Mouse (Mus musculus): ENCODE measurements around the gene Mmp13. TPM values are rescaled to one million over a fixed set of nuclear protein-coding genes. Genes with fewer than 3 reads are reported as not detected.
A peak's percentile ranks its signal among the peaks of the same experiment; 100 is the strongest.
"Not testable (repeated sequence)": the region's sequence is repeated elsewhere in the genome, so short reads cannot be mapped to it uniquely, and the experiment has no call there.

Mmp13 gene
- polyA plus RNA-seq (2014; fragmentation: Nextera tagmentation; extraction: Ambion mirVana) = not detected in 2 replicates

DNA sequence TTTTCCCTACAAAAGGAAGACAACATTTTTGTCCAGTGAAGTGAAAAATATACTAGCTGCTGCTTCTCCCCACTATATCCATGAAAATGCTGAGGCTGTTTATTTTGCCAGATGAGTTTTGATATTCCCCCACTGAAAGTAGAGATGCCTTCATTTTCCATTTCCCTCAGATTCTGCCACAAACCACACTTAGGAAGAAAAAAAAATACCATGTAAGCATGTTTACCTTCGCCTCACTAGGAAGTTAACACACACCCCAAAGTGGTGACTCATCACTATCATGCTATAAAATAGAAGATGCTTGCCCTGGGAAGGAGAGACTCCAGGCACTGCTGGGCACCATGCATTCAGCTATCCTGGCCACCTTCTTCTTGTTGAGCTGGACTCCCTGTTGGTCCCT lies at the start of gene Mmp13:
TSS of gene Mmp13 (plus strand) at position 301 of the 400 bp plus-strand sequence.
- WGBS = 94% methylated on average over 1 of the region's 1 CpGs
- Histone ChIP-seq H3K4me2 (replicated peaks) (no peak within 1 kb of the TSS), H3K4me1 (replicated peaks; ENCODE audit: control insufficient read depth, insufficient read depth, low read length) (no peaks in the 10 kb centered on the region), H3K9ac (no peak within 1 kb of the TSS), H3K9me3 (ENCODE audit: control insufficient read depth, low read length) (no peaks in the 10 kb centered on the region), H3K27me3 (ENCODE audit: control insufficient read depth, insufficient read depth, low read length) (no peaks in the 10 kb centered on the region), H3K4me3 (replicated peaks; ENCODE audit: low read length) (no peak within 1 kb of the TSS), H3K36me3 (replicated peaks; ENCODE audit: control insufficient read depth, insufficient read depth) (no peaks in the 10 kb centered on the region), H3K27ac (no peak within 1 kb of the TSS)
- no peak for ATAC-seq (ENCODE audit: low FRiP score)
- no peak for DNase-seq (ENCODE audit: low spot score)

DNA sequence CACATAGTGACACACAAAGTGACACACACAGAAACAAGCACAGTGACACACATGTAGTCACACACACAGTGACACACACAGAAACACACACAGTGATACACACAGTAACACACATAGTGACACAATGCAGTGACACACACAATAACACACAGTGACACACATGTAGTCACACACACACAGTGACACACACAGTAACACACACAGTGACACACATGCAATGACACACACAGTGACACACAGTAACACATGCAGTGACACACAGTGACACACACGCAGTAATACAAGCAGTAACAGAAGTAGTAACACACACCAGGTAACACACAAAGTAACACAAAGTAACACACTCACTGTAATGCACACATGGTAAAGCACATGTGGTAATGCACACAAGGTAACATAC lies 33.7 kb upstream of the Mmp13 start:
- no peak overlapping the region for H3K9ac ChIP-seq
- no peaks in the 10 kb centered on the region for H3K27me3 ChIP-seq (ENCODE audit: control insufficient read depth, insufficient read depth, low read length)
- H3K36me3 ChIP-seq (replicated peaks; ENCODE audit: control insufficient read depth, insufficient read depth) = no peaks in the 10 kb centered on the region
- no peak overlapping the region for H3K4me2 ChIP-seq (replicated peaks)
- no peak overlapping the region for H3K27ac ChIP-seq
- DNase-seq (ENCODE audit: low spot score) (no peak), ATAC-seq (ENCODE audit: low FRiP score) (no peak)
- 96% methylated on average over 1 of the region's 1 CpGs for WGBS
- no peaks in the 10 kb centered on the region for H3K9me3 ChIP-seq (ENCODE audit: control insufficient read depth, low read length)
- no peak overlapping the region for H3K4me3 ChIP-seq (replicated peaks; ENCODE audit: low read length)
- H3K4me1 ChIP-seq (replicated peaks; ENCODE audit: control insufficient read depth, insufficient read depth, low read length) = no peaks in the 10 kb centered on the region

DNA sequence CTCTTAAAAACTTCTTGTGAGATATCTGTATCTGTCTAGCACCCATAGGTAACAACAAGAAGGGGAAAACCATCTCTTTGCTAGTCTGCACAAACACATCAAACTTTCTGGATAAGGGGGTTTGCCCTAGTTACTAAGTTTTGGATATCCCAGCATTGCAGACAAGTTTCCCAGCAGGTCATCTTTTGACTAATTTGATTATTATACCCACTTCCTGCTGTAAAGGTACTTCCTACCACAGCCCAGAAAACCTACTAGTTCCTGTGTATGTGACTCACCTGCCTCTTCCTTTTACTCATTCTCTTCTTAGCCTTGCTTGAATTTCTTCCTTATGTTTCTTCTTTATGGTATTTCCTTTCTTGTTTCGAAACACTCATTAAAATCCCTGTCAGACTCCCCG lies 32.3 kb upstream of the Mmp13 start:
- Histone ChIP-seq H3K4me1 (replicated peaks; ENCODE audit: control insufficient read depth, insufficient read depth, low read length) (no peaks in the 10 kb centered on the region), H3K9me3 (ENCODE audit: control insufficient read depth, low read length) (no peaks in the 10 kb centered on the region), H3K4me3 (replicated peaks; ENCODE audit: low read length) (no peak overlapping the region), H3K4me2 (replicated peaks) (no peak overlapping the region), H3K27ac (no peak overlapping the region), H3K36me3 (replicated peaks; ENCODE audit: control insufficient read depth, insufficient read depth) (no peaks in the 10 kb centered on the region), H3K27me3 (ENCODE audit: control insufficient read depth, insufficient read depth, low read length) (no peaks in the 10 kb centered on the region), H3K9ac (no peak overlapping the region)
- no peak for ATAC-seq (ENCODE audit: low FRiP score)
- no peak for DNase-seq (ENCODE audit: low spot score)
- WGBS = 95% methylated on average over 2 of the region's 2 CpGs

DNA sequence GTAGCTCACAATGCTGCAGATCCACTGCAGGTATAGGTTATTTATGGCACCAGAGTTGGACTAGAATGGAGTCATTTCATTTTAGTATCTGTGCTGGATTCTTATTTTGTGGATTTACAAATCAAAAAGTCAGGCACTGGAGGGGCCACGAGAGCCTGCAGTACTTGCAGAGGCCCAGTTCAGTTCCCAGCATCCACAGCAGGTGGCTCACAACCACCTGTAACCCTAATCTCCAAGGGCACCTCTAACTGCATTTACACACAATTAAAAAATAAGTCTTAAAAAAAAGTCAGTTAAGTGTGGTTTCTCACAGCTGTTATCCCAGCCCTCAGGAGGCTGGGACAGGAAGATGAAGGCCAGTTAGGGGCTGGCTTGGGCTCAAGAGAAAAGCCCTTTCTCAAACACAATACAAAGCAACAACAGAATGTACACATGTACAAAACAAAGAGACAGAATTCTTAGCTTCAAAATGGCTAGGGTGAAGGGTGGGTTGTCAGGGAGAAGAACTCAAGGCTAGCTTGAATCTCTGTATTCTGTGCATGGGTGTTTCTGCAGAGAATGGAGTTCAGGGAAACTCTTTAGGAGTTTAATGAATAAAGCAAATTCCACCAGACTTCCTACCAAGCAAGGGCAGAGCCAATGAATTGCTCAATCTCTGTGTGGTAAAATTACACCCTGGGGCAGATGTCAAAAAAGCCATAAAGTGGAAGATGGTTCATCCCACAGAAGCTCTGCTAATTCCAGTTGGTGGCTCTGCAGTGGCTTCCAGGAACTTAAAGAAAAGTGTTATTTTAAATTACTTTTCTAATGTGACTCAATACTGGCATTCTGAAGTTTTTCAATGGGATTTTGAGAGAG lies 19.3 kb upstream of the Mmp13 start:
- no peaks in the 10 kb centered on the region for H3K36me3 ChIP-seq (replicated peaks; ENCODE audit: control insufficient read depth, insufficient read depth)
- H3K4me1 ChIP-seq (replicated peaks; ENCODE audit: control insufficient read depth, insufficient read depth, low read length) = no peaks in the 10 kb centered on the region
- no peak overlapping the region for H3K27ac ChIP-seq
- DNase-seq (ENCODE audit: low spot score) = no peak
- H3K4me3 ChIP-seq (replicated peaks; ENCODE audit: low read length) = no peak overlapping the region
- no peak for ATAC-seq (ENCODE audit: low FRiP score)
- H3K9ac ChIP-seq = no peak overlapping the region
- WGBS = 61% methylated on average over 1 of the region's 1 CpGs
- no peaks in the 10 kb centered on the region for H3K27me3 ChIP-seq (ENCODE audit: control insufficient read depth, insufficient read depth, low read length)
- H3K9me3 ChIP-seq (ENCODE audit: control insufficient read depth, low read length) = no peaks in the 10 kb centered on the region
- H3K4me2 ChIP-seq (replicated peaks) = no peak overlapping the region

DNA sequence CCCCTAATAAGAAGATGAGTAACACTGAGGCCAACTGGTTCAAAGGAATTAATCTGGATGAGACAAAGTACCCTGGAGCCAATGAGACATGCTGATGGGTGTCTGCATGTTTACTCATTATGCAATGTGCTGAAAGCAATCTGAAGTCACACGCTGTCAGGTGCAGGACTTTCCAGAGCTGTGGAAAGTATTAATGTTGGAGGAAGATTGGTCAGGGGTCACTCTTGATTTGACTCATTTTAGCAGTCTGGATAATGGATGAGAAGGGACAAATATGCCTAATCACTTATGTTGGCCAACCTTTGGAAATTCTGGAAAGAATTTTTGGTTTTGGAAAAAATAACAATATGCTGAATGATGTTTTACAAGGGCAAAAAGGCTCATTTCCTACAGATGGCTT lies 10.6 kb upstream of the Mmp13 start:
- no peaks in the 10 kb centered on the region for H3K36me3 ChIP-seq (replicated peaks; ENCODE audit: control insufficient read depth, insufficient read depth)
- H3K4me2 ChIP-seq (replicated peaks) = no peak overlapping the region
- no peak overlapping the region for H3K27ac ChIP-seq
- no peaks in the 10 kb centered on the region for H3K27me3 ChIP-seq (ENCODE audit: control insufficient read depth, insufficient read depth, low read length)
- DNase-seq (ENCODE audit: low spot score) (no peak), ATAC-seq (ENCODE audit: low FRiP score) (no peak)
- WGBS = 97% methylated on average over 1 of the region's 1 CpGs
- H3K4me3 ChIP-seq (replicated peaks; ENCODE audit: low read length) = no peak overlapping the region
- H3K9ac ChIP-seq = no peak overlapping the region
- no peaks in the 10 kb centered on the region for H3K9me3 ChIP-seq (ENCODE audit: control insufficient read depth, low read length)
- no peaks in the 10 kb centered on the region for H3K4me1 ChIP-seq (replicated peaks; ENCODE audit: control insufficient read depth, insufficient read depth, low read length)

GRCm38 (mm10) chr9:7270071-7270470 lies 2.2 kb upstream of the Mmp13 start:
- Histone ChIP-seq H3K36me3 (replicated peaks; ENCODE audit: control insufficient read depth, insufficient read depth) (no peaks in the 10 kb centered on the region), H3K4me2 (replicated peaks) (no peak overlapping the region), H3K27me3 (ENCODE audit: control insufficient read depth, insufficient read depth, low read length) (no peaks in the 10 kb centered on the region), H3K4me3 (replicated peaks; ENCODE audit: low read length) (no peak overlapping the region), H3K9me3 (ENCODE audit: control insufficient read depth, low read length) (no peaks in the 10 kb centered on the region), H3K9ac (no peak overlapping the region), H3K4me1 (replicated peaks; ENCODE audit: control insufficient read depth, insufficient read depth, low read length) (no peaks in the 10 kb centered on the region), H3K27ac (no peak overlapping the region)
- ATAC-seq (ENCODE audit: low FRiP score) (no peak), DNase-seq (ENCODE audit: low spot score) (no peak)
- WGBS = 67% methylated on average over 3 of the region's 3 CpGs

GRCm38 (mm10) chr9:7282565-7283302 lies 10.4 kb downstream of the Mmp13 start:
- H3K4me1 ChIP-seq (replicated peaks; ENCODE audit: control insufficient read depth, insufficient read depth, low read length) = no peaks in the 10 kb centered on the region
- H3K36me3 ChIP-seq (replicated peaks; ENCODE audit: control insufficient read depth, insufficient read depth) = no peaks in the 10 kb centered on the region
- WGBS = 68% methylated on average over 7 of the region's 7 CpGs
- no peak for DNase-seq (ENCODE audit: low spot score)
- no peak overlapping the region for H3K4me2 ChIP-seq (replicated peaks)
- no peak overlapping the region for H3K27ac ChIP-seq
- no peak overlapping the region for H3K9ac ChIP-seq
- H3K27me3 ChIP-seq (ENCODE audit: control insufficient read depth, insufficient read depth, low read length) = no peaks in the 10 kb centered on the region
- no peaks in the 10 kb centered on the region for H3K9me3 ChIP-seq (ENCODE audit: control insufficient read depth, low read length)
- no peak overlapping the region for H3K4me3 ChIP-seq (replicated peaks; ENCODE audit: low read length)
- peak; percentile 62; the same call in 1 of the 2 replicates for ATAC-seq (ENCODE audit: low FRiP score)

GRCm38 (mm10) chr9:7283303-7283684 lies 11.0 kb downstream of the Mmp13 start:
- H3K9ac ChIP-seq; H3K4me2 ChIP-seq (replicated peaks); ATAC-seq (ENCODE audit: low FRiP score); H3K27ac ChIP-seq; DNase-seq (ENCODE audit: low spot score); H3K36me3 ChIP-seq (replicated peaks; ENCODE audit: control insufficient read depth, insufficient read depth); H3K4me3 ChIP-seq (replicated peaks; ENCODE audit: low read length); H3K4me1 ChIP-seq (replicated peaks; ENCODE audit: control insufficient read depth, insufficient read depth, low read length); H3K9me3 ChIP-seq (ENCODE audit: control insufficient read depth, low read length); H3K27me3 ChIP-seq (ENCODE audit: control insufficient read depth, insufficient read depth, low read length): not testable (repeated sequence)
- WGBS = 54% methylated on average over 2 of the region's 2 CpGs

GRCm38 (mm10) chr9:7289501-7289900 lies 17.2 kb downstream of the Mmp13 start:
- Histone ChIP-seq H3K9me3 (ENCODE audit: control insufficient read depth, low read length) (no peaks in the 10 kb centered on the region), H3K27ac (no peak overlapping the region), H3K27me3 (ENCODE audit: control insufficient read depth, insufficient read depth, low read length) (no peaks in the 10 kb centered on the region), H3K4me1 (replicated peaks; ENCODE audit: control insufficient read depth, insufficient read depth, low read length) (no peaks in the 10 kb centered on the region), H3K9ac (no peak overlapping the region), H3K4me3 (replicated peaks; ENCODE audit: low read length) (no peak overlapping the region), H3K4me2 (replicated peaks) (no peak overlapping the region), H3K36me3 (replicated peaks; ENCODE audit: control insufficient read depth, insufficient read depth) (no peaks in the 10 kb centered on the region)
- no peak for ATAC-seq (ENCODE audit: low FRiP score)
- DNase-seq (ENCODE audit: low spot score) = no peak
- WGBS = 91% methylated on average over 2 of the region's 2 CpGs
